Mouse (Mus musculus) ES-E14 (cell line): ENCODE measurements around the gene Lpar3.

Experiments used
- CHD2 ChIP-seq: IDR thresholded peaks from 2 replicates; pipeline ENCODE4 v1.6.1; 2014; ENCODE audit warnings: mild to moderate bottlenecking, low read depth, low read length, inconsistent platforms
- HCFC1 ChIP-seq: IDR thresholded peaks from 2 replicates; pipeline ENCODE4 v1.6.1; 2012; ENCODE audit warnings: low read length, inconsistent platforms, borderline replicate concordance; ENCODE audit not compliant: insufficient read depth
- MAFK ChIP-seq: IDR thresholded peaks from 2 replicates; pipeline ENCODE4 v1.6.1; 2014; ENCODE audit warnings: mild to moderate bottlenecking, low read depth, low read length, inconsistent platforms; ENCODE audit not compliant: insufficient read depth
- ZC3H11A ChIP-seq: IDR thresholded peaks from 2 replicates; pipeline ENCODE4 v1.6.1; 2012; ENCODE audit warnings: low read depth, mild to moderate bottlenecking, inconsistent platforms, low read length, borderline replicate concordance
- ZNF384 ChIP-seq: IDR thresholded peaks from 2 replicates; pipeline ENCODE4 v1.6.1; 2012; ENCODE audit warnings: low read depth, low read length, inconsistent platforms

GRCm38 (mm10) chr3:146278195-146279140, 57.7 kb downstream of the Lpar3 start:
- TF ChIP-seq CHD2, result no peak
- no peak for TF ChIP-seq ZC3H11A
- TF ChIP-seq MAFK, result no peak
- TF ChIP-seq ZNF384, result no peak
- TF ChIP-seq HCFC1, result no peak
